In the genomic region with DNA sequence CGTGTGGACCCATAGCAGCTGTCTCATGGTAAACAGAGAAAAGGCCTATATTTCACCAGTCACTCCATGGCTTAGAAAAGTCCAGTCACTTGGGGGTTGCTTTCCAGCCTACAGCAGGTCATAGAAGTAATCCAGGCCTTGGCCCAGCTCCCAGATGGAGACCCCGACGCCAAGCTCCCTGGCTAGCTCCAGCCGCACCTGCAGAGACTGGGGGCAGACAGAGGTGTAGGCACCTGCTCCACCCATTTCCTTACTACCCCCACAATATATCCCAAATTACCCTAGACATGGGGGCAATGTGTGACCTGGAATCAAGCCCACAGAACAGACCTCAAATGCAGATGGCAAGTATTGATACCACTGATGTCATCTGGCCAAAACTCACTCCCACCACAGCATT, we compare ENCODE assay signal across 25 mouse cellular contexts.
"Had no signal": no experiment of that assay in that cellular context is flagged by ENCODE, and none has a peak within 500 bp of the region (broad histone marks: within the 10 kb centered on the region; RNA-seq: fewer than 3 reads in every experiment).

No protein-coding gene starts in this region.

- H3K4me1 ChIP-seq: hindbrain, embryonic 13.5 days; hindbrain, embryonic 15.5 days; kidney, embryonic 15.5 days; limb, embryonic 13.5 days; limb, embryonic 15.5 days had no signal

- H3K27me3 ChIP-seq: heart, embryonic 13.5 days; heart, embryonic 15.5 days; hindbrain, embryonic 13.5 days; hindbrain, embryonic 15.5 days; kidney, embryonic 15.5 days; limb, embryonic 13.5 days; limb, embryonic 15.5 days; liver, embryonic 12.5 days had no signal

- H3K27ac ChIP-seq: heart, adult 2 months; heart, embryonic 13.5 days; hindbrain, embryonic 13.5 days; hindbrain, embryonic 15.5 days; hindbrain, postnatal 0 days; kidney, embryonic 15.5 days; kidney, postnatal 0 days; limb, embryonic 13.5 days; limb, embryonic 15.5 days; liver, embryonic 12.5 days; liver, embryonic 14.5 days had no signal

- H3K4me3 ChIP-seq: heart, adult 2 months; heart, embryonic 13.5 days; heart, embryonic 15.5 days; hindbrain, embryonic 13.5 days; hindbrain, embryonic 15.5 days; kidney, embryonic 15.5 days; limb, embryonic 13.5 days; limb, embryonic 15.5 days; liver, embryonic 12.5 days had no signal

- DNase-seq: gastrocnemius, postnatal 14 days; gastrocnemius, postnatal 36 days; heart, adult 11 months; heart, adult 2 months; heart, postnatal 14 days; heart, postnatal 36 days; kidney, adult 11 months; kidney, adult 2 months; kidney, adult 9 months; kidney, postnatal 14 days; kidney, postnatal 36 days; layer of hippocampus, adult 9-11 months; layer of hippocampus, postnatal 36 days; left cerebral cortex, postnatal 4 days had no signal
